Mouse (Mus musculus) limb, embryonic 13.5 days (tissue): Measurements from ENCODE around the gene Galntl6. TPM values are rescaled to one million over a fixed set of nuclear protein-coding genes. Genes with fewer than 3 reads are reported as not detected.

ENCODE experiments used
- ATAC-seq: fragments of 200-750 bp; cut with Nextera tagmentation; 2 replicates; pipeline ENCODE4 v1.8.0; 2017; ENCODE audit warnings: low read depth, moderate number of reproducible peaks, moderate TSS enrichment; ENCODE audit not compliant: low FRiP score
- H3K27ac ChIP-seq: fragments of 300-500 bp; sonication (generic); 2 replicates; pipeline ENCODE4 v1.5.1; 2015; ENCODE audit warnings: inconsistent platforms, mild to moderate bottlenecking, moderate library complexity
- H3K27me3 ChIP-seq: fragments of 300-500 bp; sonication (generic); 2 replicates; pipeline ENCODE4 v1.6.1; 2015; ENCODE audit warnings: mild to moderate bottlenecking, inconsistent platforms
- H3K36me3 ChIP-seq: fragments of 300-500 bp; sonication (generic); 2 replicates; pipeline ENCODE4 v1.6.1; 2015; ENCODE audit warnings: inconsistent platforms, mild to moderate bottlenecking, moderate library complexity
- H3K4me1 ChIP-seq: fragments of 300-500 bp; sonication (generic); 2 replicates; pipeline ENCODE4 v1.6.1; 2015; ENCODE audit warnings: inconsistent platforms
- H3K4me2 ChIP-seq: fragments of 300-500 bp; sonication (generic); replicated peaks from 2 replicates; pipeline ENCODE4 v1.6.1; 2015; ENCODE audit warnings: inconsistent platforms, mild to moderate bottlenecking, moderate library complexity
- H3K4me3 ChIP-seq: fragments of 300-500 bp; sonication (generic); 2 replicates; pipeline ENCODE4 v1.5.1; 2015; ENCODE audit warnings: moderate library complexity, mild to moderate bottlenecking, inconsistent platforms
- H3K9ac ChIP-seq: fragments of 300-500 bp; sonication (generic); 2 replicates; pipeline ENCODE4 v1.6.1; 2015; ENCODE audit warnings: mild to moderate bottlenecking, inconsistent platforms
- H3K9me3 ChIP-seq: fragments of 300-500 bp; sonication (generic); 2 replicates; pipeline ENCODE4 v1.6.1; 2016; ENCODE audit warnings: inconsistent platforms
- WGBS: fragments of 180-500 bp; shearing (Covaris S2); methylation state at CpG from one replicate; pipeline ENCODE4 v1.1.7; 2015; 5-methylcytosine and 5-hydroxymethylcytosine counted together
- polyA plus RNA-seq: library from polyadenylated mRNA; unstranded; fragments of >200 nt; fragmentation: Nextera tagmentation; extraction: Ambion mirVana; gene quantifications from 2 replicates; pipeline ENCODE4 v1.2.1, GENCODE M21; 2015

Galntl6 gene
- polyA plus RNA-seq, 1 experiment from 2014 or later = 1.5 TPM

DNA sequence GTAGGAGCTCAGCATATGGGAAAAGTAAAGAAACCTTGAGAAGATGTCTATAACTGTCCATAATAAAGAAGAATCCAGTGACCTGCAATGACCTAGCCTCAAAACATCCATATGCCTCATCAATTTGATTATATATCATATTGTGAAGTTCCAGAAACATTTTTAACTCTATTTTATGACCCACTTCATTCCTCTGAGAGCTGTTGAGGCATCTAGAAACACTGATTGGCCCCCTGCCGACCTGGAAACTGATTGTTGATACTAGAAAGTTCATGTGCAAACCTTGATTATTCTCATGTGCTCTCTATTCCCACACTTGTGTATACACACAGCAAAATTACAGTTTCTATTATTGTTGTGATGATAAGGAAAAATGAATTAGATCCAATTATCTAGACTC is 494.9 kb downstream of the Galntl6 start:
- Histone ChIP-seq H3K36me3 (no peaks in the 10 kb centered on the region), H3K4me3 (no peak overlapping the region), H3K4me2 (no peak overlapping the region), H3K9me3 (no peaks in the 10 kb centered on the region), H3K4me1 (peaks cover 2% of the 10 kb centered on the region; the same call in 1 of the 2 replicates), H3K27ac (no peak overlapping the region), H3K9ac (no peak overlapping the region), H3K27me3 (no peaks in the 10 kb centered on the region)
- WGBS = 69% methylated on average over 1 of the region's 1 CpGs
- no peak for ATAC-seq

- H3K4me1 ChIP-seq = no peaks in the 10 kb centered on the region
Measured at GRCm38 (mm10) chr8:58396500-58396899, 515.9 kb downstream of the Galntl6 start.

GRCm38 (mm10) chr8:58395879-58396278 is 516.6 kb downstream of the Galntl6 start:
- 20% methylated on average over 1 of the region's 1 CpGs for WGBS
- Histone ChIP-seq H3K9me3 (no peaks in the 10 kb centered on the region), H3K36me3 (no peaks in the 10 kb centered on the region), H3K9ac (no peak overlapping the region), H3K4me2 (no peak overlapping the region), H3K27me3 (no peaks in the 10 kb centered on the region), H3K27ac (no peak overlapping the region), H3K4me3 (no peak overlapping the region), H3K4me1 (no peaks in the 10 kb centered on the region)
- no peak for ATAC-seq

More at GRCm38 (mm10) chr8:58396500-58396899, 515.9 kb downstream of the Galntl6 start:
- Histone ChIP-seq H3K36me3 (no peaks in the 10 kb centered on the region), H3K27me3 (no peaks in the 10 kb centered on the region), H3K4me2 (no peak overlapping the region), H3K4me3 (no peak overlapping the region), H3K9ac (no peak overlapping the region), H3K9me3 (no peaks in the 10 kb centered on the region), H3K27ac (no peak overlapping the region)
- no peak for ATAC-seq
- WGBS = 30% methylated on average over 3 of the region's 3 CpGs

- no peaks in the 10 kb centered on the region for H3K27me3 ChIP-seq
- ATAC-seq = no peak
- no peaks in the 10 kb centered on the region for H3K4me1 ChIP-seq
- H3K9me3 ChIP-seq = no peaks in the 10 kb centered on the region
- no peak overlapping the region for H3K4me2 ChIP-seq
- no peak overlapping the region for H3K27ac ChIP-seq
- H3K36me3 ChIP-seq = no peaks in the 10 kb centered on the region
- no peak overlapping the region for H3K9ac ChIP-seq
- WGBS = 40% methylated on average over 2 of the region's 2 CpGs
- H3K4me3 ChIP-seq = no peak overlapping the region
Measured at GRCm38 (mm10) chr8:58372389-58372788, 540.1 kb downstream of the Galntl6 start.

DNA sequence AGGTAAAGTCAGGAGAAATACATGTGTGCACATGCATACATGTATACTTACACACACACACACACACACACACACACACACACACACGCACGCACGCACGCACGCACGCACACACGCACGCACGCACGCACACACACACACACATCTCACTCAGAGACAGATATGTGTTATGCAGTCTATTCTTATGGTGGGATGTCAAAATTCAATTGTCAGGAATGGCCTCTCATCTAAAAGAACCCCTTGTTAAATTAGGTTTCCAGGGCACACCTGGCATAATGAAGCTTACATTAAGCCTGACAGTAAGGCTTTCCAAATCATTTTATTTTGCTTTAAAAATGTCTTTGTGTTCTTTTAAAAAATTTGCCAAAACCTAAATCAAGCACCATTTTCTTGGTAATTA is 540.5 kb downstream of the Galntl6 start:
- Histone ChIP-seq H3K4me3 (no peak overlapping the region), H3K36me3 (no peaks in the 10 kb centered on the region), H3K4me2 (no peak overlapping the region), H3K9ac (no peak overlapping the region), H3K9me3 (no peaks in the 10 kb centered on the region), H3K4me1 (no peaks in the 10 kb centered on the region), H3K27me3 (no peaks in the 10 kb centered on the region), H3K27ac (no peak overlapping the region)
- ATAC-seq = no peak
- WGBS = 75% methylated on average over 10 of the region's 10 CpGs

DNA sequence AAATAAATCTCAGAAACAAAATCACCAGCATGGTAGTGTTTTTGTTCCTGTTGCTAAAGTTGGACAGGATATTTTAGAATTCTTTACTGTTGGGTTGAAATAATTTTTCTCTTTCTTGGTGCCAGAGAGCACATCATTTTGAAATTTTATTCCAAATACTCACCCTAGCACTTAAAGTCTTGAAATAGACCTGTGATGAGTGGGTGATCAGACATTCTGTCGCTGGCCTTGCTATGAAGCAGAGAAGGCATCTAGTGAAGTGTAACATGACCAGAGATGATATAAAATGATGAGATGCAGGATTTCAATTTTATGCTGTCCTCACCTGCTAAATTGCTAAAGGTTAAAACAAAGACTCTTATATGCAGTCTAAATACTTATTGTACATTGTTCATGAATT is 581.3 kb downstream of the Galntl6 start:
- Histone ChIP-seq H3K4me1 (no peaks in the 10 kb centered on the region), H3K9ac (no peak overlapping the region), H3K4me2 (no peak overlapping the region), H3K9me3 (no peaks in the 10 kb centered on the region; the same call in 1 of the 2 replicates), H3K36me3 (no peaks in the 10 kb centered on the region), H3K4me3 (no peak overlapping the region), H3K27me3 (no peaks in the 10 kb centered on the region), H3K27ac (no peak overlapping the region)
- WGBS = 73% methylated on average over 1 of the region's 1 CpGs
- no peak for ATAC-seq

- 87% methylated on average over 2 of the region's 2 CpGs for WGBS
- H3K9ac ChIP-seq = no peak overlapping the region
- no peak for ATAC-seq
- no peak overlapping the region for H3K27ac ChIP-seq
- H3K4me2 ChIP-seq = no peak overlapping the region
- no peaks in the 10 kb centered on the region for H3K36me3 ChIP-seq
- no peaks in the 10 kb centered on the region for H3K4me1 ChIP-seq
- no peaks in the 10 kb centered on the region for H3K9me3 ChIP-seq
- no peak overlapping the region for H3K4me3 ChIP-seq
- H3K27me3 ChIP-seq = no peaks in the 10 kb centered on the region
Measured at GRCm38 (mm10) chr8:58313482-58313881, 599.0 kb downstream of the Galntl6 start.

DNA sequence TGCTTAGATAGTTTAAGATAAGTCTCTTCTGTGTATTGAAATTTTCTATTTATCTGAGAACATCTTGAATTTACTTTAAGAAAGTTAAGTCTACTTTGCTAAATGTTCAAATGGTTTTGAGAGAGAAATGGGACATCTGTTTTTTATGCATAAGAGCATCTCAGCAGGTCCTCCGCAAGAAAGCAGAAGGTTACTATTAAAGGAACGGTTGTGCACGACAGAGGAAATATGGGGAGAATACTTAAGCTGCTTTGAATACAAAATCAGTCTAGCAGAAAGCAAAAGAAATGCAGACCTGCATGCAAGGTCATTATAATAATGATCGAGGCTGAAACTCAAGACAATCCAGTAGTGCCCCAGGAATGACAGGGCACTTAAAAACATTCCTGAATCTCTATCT is 621.0 kb downstream of the Galntl6 start:
- Histone ChIP-seq H3K36me3 (no peaks in the 10 kb centered on the region), H3K4me2 (no peak overlapping the region), H3K4me3 (no peak overlapping the region), H3K9ac (no peak overlapping the region), H3K27ac (no peak overlapping the region), H3K27me3 (no peaks in the 10 kb centered on the region), H3K9me3 (no peaks in the 10 kb centered on the region), H3K4me1 (no peaks in the 10 kb centered on the region)
- no peak for ATAC-seq
- WGBS = 53% methylated on average over 4 of the region's 4 CpGs

GRCm38 (mm10) chr8:58290080-58290479 is 622.4 kb downstream of the Galntl6 start:
- Histone ChIP-seq H3K27me3 (no peaks in the 10 kb centered on the region), H3K27ac (no peak overlapping the region), H3K4me3 (no peak overlapping the region), H3K4me2 (no peak overlapping the region), H3K9ac (no peak overlapping the region), H3K4me1 (no peaks in the 10 kb centered on the region), H3K36me3 (no peaks in the 10 kb centered on the region), H3K9me3 (no peaks in the 10 kb centered on the region)
- no peak for ATAC-seq

DNA sequence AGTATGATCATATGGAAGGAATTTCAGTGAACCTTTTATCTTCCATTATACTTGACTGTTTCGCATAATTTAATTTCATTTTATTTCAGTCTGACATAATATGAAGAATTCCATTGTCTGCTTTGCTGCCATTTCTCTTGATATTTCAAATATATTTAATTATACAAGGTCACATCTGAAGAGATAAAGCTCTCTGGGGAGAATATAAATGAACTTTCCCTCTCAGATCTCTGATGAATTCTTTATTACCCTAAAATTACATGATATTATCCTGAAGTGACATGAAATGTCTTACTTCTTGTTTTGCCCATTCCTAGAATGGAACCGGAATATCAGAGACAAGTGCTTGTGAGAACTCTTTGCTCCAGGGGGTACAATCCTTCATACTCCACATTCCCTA is 647.0 kb downstream of the Galntl6 start:
- H3K27me3 ChIP-seq = no peaks in the 10 kb centered on the region
- no peak overlapping the region for H3K9ac ChIP-seq
- no peak for ATAC-seq
- no peaks in the 10 kb centered on the region for H3K9me3 ChIP-seq
- 82% methylated on average over 2 of the region's 2 CpGs for WGBS
- no peak overlapping the region for H3K27ac ChIP-seq
- no peaks in the 10 kb centered on the region for H3K36me3 ChIP-seq
- no peak overlapping the region for H3K4me3 ChIP-seq
- no peaks in the 10 kb centered on the region for H3K4me1 ChIP-seq
- H3K4me2 ChIP-seq = no peak overlapping the region

DNA sequence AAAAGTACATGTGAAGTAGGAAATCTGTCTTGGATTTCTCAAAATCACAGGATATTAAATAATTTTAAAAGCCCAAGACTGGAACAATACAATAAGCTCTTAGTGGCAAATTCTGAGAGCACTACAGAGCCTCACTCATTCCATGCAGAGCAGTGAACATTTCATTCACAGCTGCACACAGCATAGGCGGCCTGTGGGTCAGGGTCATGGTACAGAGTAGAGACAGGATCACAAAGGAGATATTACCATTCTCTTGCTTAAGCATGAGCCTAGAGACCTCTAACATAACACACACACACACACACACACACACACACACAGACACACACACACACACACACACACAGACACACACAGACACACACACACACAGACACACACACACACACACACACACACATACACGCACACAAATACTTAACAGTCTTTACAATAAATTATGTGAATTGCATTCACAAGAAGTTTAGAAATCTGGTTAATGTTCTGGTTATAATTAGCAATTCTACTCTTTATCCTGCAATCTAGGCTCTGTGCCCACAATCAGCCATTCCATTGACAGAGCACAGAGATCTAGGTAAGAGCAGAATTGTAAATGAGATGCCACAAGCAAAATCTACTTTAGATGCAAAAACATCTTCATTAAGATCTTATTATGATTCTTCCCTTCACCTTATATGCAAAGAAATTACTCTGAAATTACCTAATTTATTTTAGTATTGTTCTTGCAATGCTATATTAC is 653.7 kb downstream of the Galntl6 start:
- H3K4me1 ChIP-seq = no peaks in the 10 kb centered on the region
- ATAC-seq = no peak

GRCm38 (mm10) chr8:58253620-58254019 is 658.8 kb downstream of the Galntl6 start:
- H3K4me2 ChIP-seq = no peak overlapping the region
- no peak overlapping the region for H3K9ac ChIP-seq
- no peak overlapping the region for H3K4me3 ChIP-seq
- H3K27me3 ChIP-seq = no peaks in the 10 kb centered on the region
- no peaks in the 10 kb centered on the region for H3K9me3 ChIP-seq
- H3K4me1 ChIP-seq = no peaks in the 10 kb centered on the region
- no peaks in the 10 kb centered on the region for H3K36me3 ChIP-seq
- no peak overlapping the region for H3K27ac ChIP-seq
- no peak for ATAC-seq
- WGBS = 75% methylated on average over 1 of the region's 1 CpGs

More for the DNA sequence above, 653.7 kb downstream of the Galntl6 start:
- H3K4me2 ChIP-seq = no peak overlapping the region
- H3K9me3 ChIP-seq = no peaks in the 10 kb centered on the region
- H3K9ac ChIP-seq = no peak overlapping the region
- H3K36me3 ChIP-seq = no peaks in the 10 kb centered on the region
- WGBS = 68% methylated on average over 2 of the region's 2 CpGs
- H3K27me3 ChIP-seq = no peaks in the 10 kb centered on the region
- no peak overlapping the region for H3K4me3 ChIP-seq
- H3K27ac ChIP-seq = no peak overlapping the region

DNA sequence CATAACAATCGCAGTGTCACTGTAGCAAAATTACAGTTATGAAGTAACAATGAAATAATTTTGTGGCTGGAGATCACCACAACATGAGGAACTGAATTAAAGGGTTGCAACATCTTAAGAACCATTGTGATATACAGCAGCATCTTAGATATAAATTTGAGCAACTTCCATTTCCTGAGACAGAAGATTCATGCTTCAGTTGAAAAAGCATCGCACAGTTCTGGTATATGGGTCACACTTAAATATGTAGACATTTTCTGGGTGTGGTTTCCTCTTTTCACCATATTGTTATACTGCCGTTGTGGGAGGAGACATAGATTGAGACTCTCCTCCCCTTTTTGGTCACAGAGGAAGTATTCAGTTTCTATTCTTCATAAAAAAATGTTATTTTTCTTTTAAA is 667.6 kb downstream of the Galntl6 start:
- Histone ChIP-seq H3K36me3 (no peaks in the 10 kb centered on the region), H3K4me3 (no peak overlapping the region), H3K4me2 (no peak overlapping the region), H3K27me3 (no peaks in the 10 kb centered on the region), H3K4me1 (no peaks in the 10 kb centered on the region), H3K9ac (no peak overlapping the region), H3K27ac (no peak overlapping the region), H3K9me3 (no peaks in the 10 kb centered on the region)
- WGBS = 87% methylated on average over 3 of the region's 3 CpGs
- ATAC-seq = no peak
